Mouse (Mus musculus) E14TG2a.4 (cell line): ENCODE data around the gene Cntfr.

Experiments used
- CTCF ChIP-seq: conservative IDR thresholded peaks from 2 replicates; pipeline ENCODE4 v1.5.1; 2014; ENCODE audit warnings: low read length
- NANOG ChIP-seq: IDR thresholded peaks from 2 replicates; pipeline ENCODE4 v1.6.1; 2014; ENCODE audit warnings: borderline replicate concordance, low read length, mixed read lengths
- POU5F1 ChIP-seq: IDR thresholded peaks from 2 replicates; pipeline ENCODE4 v1.6.1; 2014; ENCODE audit warnings: low read length, borderline replicate concordance

- TF ChIP-seq CTCF (no peak), NANOG (no peak), POU5F1 (no peak)
These were observed 44.3 kb upstream of the Cntfr start for GRCm38 (mm10) chr4:41741158-41741560.
